8 mouse cellular contexts compared by ENCODE assay signal in the genomic region with DNA sequence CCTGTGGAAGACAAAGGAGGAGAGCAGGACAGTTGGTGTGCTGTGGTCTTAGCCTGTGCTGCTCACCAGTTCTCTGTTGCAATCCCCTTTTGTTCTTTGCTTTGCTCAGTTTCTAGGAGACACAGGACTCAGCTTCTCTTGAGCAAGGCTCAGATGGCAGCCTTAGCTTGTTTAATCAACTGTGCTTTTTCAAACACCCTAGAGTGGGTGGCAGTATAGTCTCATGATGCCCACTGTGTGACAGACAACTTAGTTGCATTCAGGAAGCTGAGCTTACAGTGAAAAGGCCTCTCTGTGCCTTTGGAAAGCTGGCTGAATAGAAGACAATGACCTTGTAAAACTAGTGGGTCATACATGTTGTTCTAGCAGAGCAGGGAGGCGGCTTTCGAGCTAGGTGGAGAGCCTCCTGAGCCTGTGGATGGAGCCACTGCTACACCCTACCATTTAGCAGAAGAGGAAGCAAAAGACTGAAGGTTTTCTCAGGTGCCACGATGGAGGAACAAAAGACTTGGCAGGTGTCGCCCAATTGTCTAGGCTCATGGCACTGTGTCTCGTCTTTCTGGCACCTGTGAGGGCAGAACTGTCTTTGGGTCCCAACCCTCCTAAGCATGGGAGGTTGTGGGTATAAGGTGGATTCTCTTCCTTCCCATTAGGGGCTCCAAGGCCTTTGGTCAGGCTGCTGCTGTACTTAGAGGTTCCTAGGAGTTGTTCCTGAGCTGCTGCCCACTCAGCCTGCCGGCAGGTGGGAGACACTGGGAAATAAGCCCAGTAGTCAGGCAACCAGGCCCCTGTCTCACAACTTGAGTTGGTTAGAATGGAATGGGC.
DNase-seq lines count a peak whose midpoint lies in the region; ATAC-seq and TF ChIP-seq lines count a peak whose summit lies in the region.
"Not testable (repeated sequence)": the region's sequence is repeated elsewhere in the genome, so short reads cannot be mapped to it uniquely, and the experiment has no call there.

No protein-coding gene starts in this region.

- not testable (repeated sequence) for TF ChIP-seq CTCF in CH12.LX (conservative IDR thresholded peaks at IDR 0.05 in 1 of 2, IDR thresholded peaks at IDR 0.05 in 1 of 2; ENCODE audit: low read depth in 2 of 2, low read length in 2 of 2); gastrocnemius, adult 2 months (IDR thresholded peaks at IDR 0.05)

- peak overlapping the region; percentile 31 for H3K27ac ChIP-seq in CH12.LX (ENCODE audit: insufficient read depth, low read depth)
- not testable (repeated sequence) for H3K27ac ChIP-seq in gastrocnemius, adult 2 months; hindbrain, embryonic 11.5 days (ENCODE audit: low read depth, low read length); liver, embryonic 11.5 days (ENCODE audit: low read depth, low read length); midbrain, embryonic 16.5 days (ENCODE audit: low read length)

- not testable (repeated sequence) for H3K27me3 ChIP-seq in CH12.LX (replicated peaks); hindbrain, embryonic 11.5 days (ENCODE audit: control insufficient read depth, insufficient read depth, low read length); liver, embryonic 11.5 days (replicated peaks; ENCODE audit: control insufficient read depth, insufficient read depth, low read length); midbrain, embryonic 16.5 days (ENCODE audit: control insufficient read depth, insufficient read depth, low read depth, low read length)

- H3K4me2 ChIP-seq in CH12.LX (ENCODE audit: insufficient read depth, low read depth, poor library complexity, severe bottlenecking); hindbrain, embryonic 11.5 days (replicated peaks; ENCODE audit: low read depth, low read length); liver, embryonic 11.5 days; midbrain, embryonic 16.5 days (ENCODE audit: low read length): not testable (repeated sequence)

- ATAC-seq in hindbrain, embryonic 11.5 days (ENCODE audit: low FRiP score): peak; percentile 28
- peak; percentile 18 for ATAC-seq in liver, embryonic 11.5 days (replicated peaks; ENCODE audit: low FRiP score)
- peak; percentile 4 for ATAC-seq in midbrain, embryonic 16.5 days

- TF ChIP-seq EP300 in CH12.LX (IDR thresholded peaks at IDR 0.05; ENCODE audit: low read length): not testable (repeated sequence)

- H3K4me1 ChIP-seq in CH12.LX (ENCODE audit: control insufficient read depth in 1 of 2, insufficient read depth in 2 of 2); hindbrain, embryonic 11.5 days (replicated peaks; ENCODE audit: control insufficient read depth, insufficient read depth, low read length); liver, embryonic 11.5 days (replicated peaks; ENCODE audit: control insufficient read depth, insufficient read depth, low read length); midbrain, embryonic 16.5 days (ENCODE audit: control insufficient read depth, insufficient read depth, low read length): not testable (repeated sequence)

- dilution Hi-C loops in CH12.LX (cut with MboI; ENCODE audit: extremely low pct_ligation_motif_present, extremely low pct_unique_long_range_greater_than_20kb, low sequenced_read_pairs): not testable (repeated sequence)

- H3K4me3 ChIP-seq in CH12.LX (replicated peaks in 1 of 3; ENCODE audit: low read depth in 2 of 3, low read length in 2 of 3, poor library complexity in 1 of 3); gastrocnemius, adult 2 months; hindbrain, embryonic 11.5 days (ENCODE audit: low read depth, low read length); liver, embryonic 11.5 days (ENCODE audit: low read depth, low read length); midbrain, embryonic 16.5 days (ENCODE audit: low read depth, low read length): not testable (repeated sequence)

- intact Hi-C loops in gastrocnemius, adult 2 months (cut with DNase I): not testable (repeated sequence)

- DNase-seq in CH12.LX (ENCODE audit: extremely low read depth); hindbrain, embryonic 11.5 days (ENCODE audit: low spot score); liver, embryonic 11.5 days (ENCODE audit: low spot score): not testable (repeated sequence)
- DNase-seq in cerebellum, postnatal 14 days: peak; percentile 91
- DNase-seq in gastrocnemius, adult 2 months: peak; percentile 82
- DNase-seq in layer of hippocampus, adult 11-12 months (ENCODE audit: low spot score): peak; percentile 97
- peak; percentile 88 to 99 for DNase-seq in spleen, postnatal 4 days (ENCODE audit: low spot score in 2 of 2)

- not testable (repeated sequence) for TF ChIP-seq RAD21 in CH12.LX (IDR thresholded peaks at IDR 0.05; ENCODE audit: low read depth, low read length)

- 86% methylated on average over 6 of the region's 6 CpGs for WGBS in hindbrain, embryonic 11.5 days
- WGBS in liver, embryonic 11.5 days: 76% methylated on average over 6 of the region's 6 CpGs
- WGBS in midbrain, embryonic 16.5 days: 79% methylated on average over 6 of the region's 6 CpGs

- not testable (repeated sequence) for TF ChIP-seq POLR2A in CH12.LX (IDR thresholded peaks at IDR 0.05; ENCODE audit: low read depth, low read length)

- H3K9me3 ChIP-seq in CH12.LX (replicated peaks; ENCODE audit: low read length); hindbrain, embryonic 11.5 days (ENCODE audit: control insufficient read depth, low read length); liver, embryonic 11.5 days (ENCODE audit: control insufficient read depth, low read length); midbrain, embryonic 16.5 days (replicated peaks; ENCODE audit: control insufficient read depth, low read length, poor library complexity, severe bottlenecking): not testable (repeated sequence)

- not testable (repeated sequence) for H3K36me3 ChIP-seq in CH12.LX (replicated peaks in 1 of 2; ENCODE audit: control insufficient read depth in 1 of 2, insufficient read depth in 1 of 2, low read length in 1 of 2); hindbrain, embryonic 11.5 days (ENCODE audit: control insufficient read depth, insufficient read depth, low read length); liver, embryonic 11.5 days (ENCODE audit: control insufficient read depth, insufficient read depth, low read length); midbrain, embryonic 16.5 days (ENCODE audit: control insufficient read depth, insufficient read depth, low read length)

- not testable (repeated sequence) for H3K79me2 ChIP-seq in CH12.LX (replicated peaks; ENCODE audit: control insufficient read depth, extremely low read depth, insufficient read depth, poor library complexity, severe bottlenecking)

- not testable (repeated sequence) for H3K9ac ChIP-seq in CH12.LX (ENCODE audit: insufficient read depth, low read depth); hindbrain, embryonic 11.5 days (ENCODE audit: low read depth, low read length); liver, embryonic 11.5 days (ENCODE audit: low read depth, low read length); midbrain, embryonic 16.5 days (ENCODE audit: low read depth, low read length)

- in situ Hi-C loops in CH12.LX (cut with MboI; ENCODE audit: low pct_ligation_motif_present, low pct_unique_long_range_greater_than_20kb, low sequenced_read_pairs): not testable (repeated sequence)
